In the genomic region with DNA sequence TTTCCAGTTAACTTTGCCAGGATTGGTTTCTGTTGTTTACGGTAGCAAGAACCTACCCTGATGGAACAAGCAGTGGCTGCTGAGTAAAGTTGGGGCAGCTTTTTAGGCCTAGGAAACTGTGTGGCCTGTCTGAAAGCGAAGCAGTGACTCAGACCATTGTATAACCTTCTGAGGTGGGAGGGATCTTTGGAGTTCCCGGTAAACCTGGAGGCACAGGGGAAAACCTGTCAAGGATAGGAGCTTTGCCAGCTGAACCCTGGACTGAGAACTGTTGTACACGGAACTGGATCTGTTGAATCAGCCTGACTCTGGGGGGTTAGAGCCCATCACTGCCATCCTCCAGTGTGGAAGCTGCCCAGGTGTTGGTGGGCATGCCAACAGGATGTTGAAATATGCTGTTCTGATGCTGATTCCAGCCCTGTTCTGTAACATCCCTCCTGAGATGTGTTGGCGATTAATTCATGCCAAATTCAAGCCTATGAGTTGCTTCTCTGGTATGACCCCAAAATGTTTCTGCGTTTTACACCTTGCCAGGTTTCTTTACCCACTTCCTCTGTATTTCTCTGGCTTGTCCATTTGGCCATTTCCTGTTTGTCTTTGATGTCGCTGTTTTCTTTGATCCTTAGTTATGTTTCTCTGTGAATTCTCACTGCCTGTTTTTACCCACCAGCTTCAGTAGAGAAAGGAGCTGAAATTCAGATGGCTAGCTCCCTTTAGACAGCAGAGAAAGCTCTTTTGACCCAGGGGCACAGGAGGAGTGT, we compare ENCODE assay signal across 17 mouse cellular contexts. TPM values are rescaled to one million over a fixed set of nuclear protein-coding genes. Genes with fewer than 3 reads are reported as not detected.
DNase-seq lines count a peak whose midpoint lies in the region; ATAC-seq lines count a peak whose summit lies in the region.
"Had no signal": no experiment of that assay in that cellular context is flagged by ENCODE, and none has a peak within 500 bp of the region (broad histone marks: within the 10 kb centered on the region; RNA-seq: fewer than 3 reads in every experiment).

No protein-coding gene starts in this region.

- no peaks in the 10 kb centered on the region for H3K27me3 ChIP-seq in intestine, embryonic 15.5 days (replicated peaks)

- H3K4me3 ChIP-seq in intestine, embryonic 15.5 days (replicated peaks) = no peak overlapping the region
- H3K4me3 ChIP-seq: limb, embryonic 10.5 days had no signal

- H3K27ac ChIP-seq in intestine, embryonic 15.5 days = no peak overlapping the region
- H3K27ac ChIP-seq: hindbrain, postnatal 0 days; limb, embryonic 10.5 days; liver, embryonic 14.5 days had no signal

- WGBS in intestine, embryonic 15.5 days = 64% methylated on average over 7 of the region's 7 CpGs

- ATAC-seq in frontal cortex, adult (ENCODE audit: low TSS enrichment) = peak; percentile 69
- ATAC-seq in intestine, embryonic 15.5 days = peak; percentile 52
- ATAC-seq: hindbrain, postnatal 0 days had no signal

- H3K36me3 ChIP-seq in intestine, embryonic 15.5 days = no peaks in the 10 kb centered on the region

- H3K9me3 ChIP-seq in intestine, embryonic 15.5 days = no peaks in the 10 kb centered on the region
- H3K9me3 ChIP-seq: limb, embryonic 10.5 days had no signal

- no peaks in the 10 kb centered on the region for H3K4me1 ChIP-seq in intestine, embryonic 15.5 days (replicated peaks)

- no peak for DNase-seq in frontal cortex, adult 2 months (ENCODE audit: extremely low spot score in 1 of 2, low spot score in 1 of 2)
- DNase-seq in 3T3-L1 (ENCODE audit: low read depth, low spot score) (peak; percentile 40), adipocyte (ENCODE audit: low spot score) (no peak)
- peak; percentile 76 to 86 for DNase-seq in kidney, postnatal 36 days
- no peak for DNase-seq in cerebellum, postnatal 36 days
- DNase-seq in cerebellum, adult 9-11 months = no peak
- DNase-seq: adrenal gland, postnatal 25 days; cerebellum, postnatal 10 days; gastrocnemius, postnatal 25 days; right cerebral cortex, postnatal 14 days; thymus, postnatal 36 days had no signal

- H3K4me2 ChIP-seq in intestine, embryonic 15.5 days (replicated peaks) = no peak overlapping the region
- H3K4me2 ChIP-seq: heart, embryonic 11.5 days had no signal

- H3K9ac ChIP-seq in intestine, embryonic 15.5 days = no peak overlapping the region
- H3K9ac ChIP-seq: liver, embryonic 14.5 days had no signal

RNA-seq across cellular contexts. Expression of a gene that starts 22.1 kb away (rescaled TPM):
- 0.38 and 0.53 TPM in 2 replicates for polyA plus RNA-seq in frontal cortex, adult 2 months (2012; rRNA removed)
- 6.2 and 6.6 TPM in 2 replicates for polyA plus RNA-seq in intestine, embryonic 15.5 days (2015; fragmentation: Nextera tagmentation; extraction: Ambion mirVana)

Comparison
In these comparisons a context has a peak if more than half of its experiments do, and no peak if none do; other contexts are left out.
1. DNase-seq: peak in 3T3-L1 (single experiment) and kidney, postnatal 36 days (2 of 2); none in frontal cortex, adult 2 months (0 of 2), adipocyte (single experiment), cerebellum, postnatal 36 days (0 of 2) and cerebellum, adult 9-11 months (single experiment).